8 mouse cellular contexts compared by ENCODE assay signal in the genomic region with DNA sequence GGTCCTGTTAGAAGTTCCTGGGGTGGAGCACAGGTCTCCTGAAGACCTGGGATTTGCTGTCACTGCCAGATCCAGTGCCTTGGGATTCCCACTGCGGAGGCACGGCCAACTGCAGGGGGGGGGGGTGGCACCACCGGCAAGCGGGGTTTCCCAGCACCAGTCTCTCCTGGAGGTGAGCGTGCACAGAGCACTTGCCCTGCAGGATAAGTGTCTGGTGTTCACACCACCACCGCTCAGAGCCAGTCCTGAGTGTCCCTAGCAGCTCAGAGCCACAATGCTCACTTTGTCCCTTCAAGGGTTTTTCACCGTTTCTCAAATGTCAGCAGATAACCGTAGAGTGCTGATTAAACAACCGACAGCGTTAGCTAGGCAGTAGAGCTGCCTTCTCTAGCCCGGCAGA. TPM values are rescaled to one million over a fixed set of nuclear protein-coding genes. Genes with fewer than 3 reads are reported as not detected.
DNase-seq lines count a peak whose midpoint lies in the region; ATAC-seq and TF ChIP-seq lines count a peak whose summit lies in the region.

No protein-coding gene starts in this region.

- no peak overlapping the region for H3K4me2 ChIP-seq in neural tube, embryonic 11.5 days (ENCODE audit: low read depth)
- 0 out of 2 replicates have a peak overlapping the region, but pooled peaks have one; percentile 8 for H3K4me2 ChIP-seq in liver, embryonic 15.5 days
- H3K4me2 ChIP-seq in stomach, postnatal 0 days (replicated peaks; ENCODE audit: low read depth), result peak overlapping the region; percentile 20; the same call in 1 of the 2 replicates

- no peak for TF ChIP-seq CTCF in stomach, postnatal 0 days (IDR thresholded peaks at IDR 0.05; ENCODE audit: low read depth)

- no peaks in the 10 kb centered on the region for H3K36me3 ChIP-seq in neural tube, embryonic 11.5 days (ENCODE audit: control insufficient read depth, insufficient read depth, low read length)
- no peaks in the 10 kb centered on the region for H3K36me3 ChIP-seq in liver, embryonic 15.5 days (replicated peaks)
- no peaks in the 10 kb centered on the region for H3K36me3 ChIP-seq in stomach, postnatal 0 days (ENCODE audit: control insufficient read depth, insufficient read depth, low read length)

- TF ChIP-seq EP300 in stomach, postnatal 0 days (optimal IDR thresholded peaks at IDR 0.05), result no peak

- no peaks in the 10 kb centered on the region for H3K9me3 ChIP-seq in neural tube, embryonic 11.5 days (ENCODE audit: control insufficient read depth, low read length)
- no peaks in the 10 kb centered on the region for H3K9me3 ChIP-seq in liver, embryonic 15.5 days (replicated peaks)
- no peaks in the 10 kb centered on the region for H3K9me3 ChIP-seq in stomach, postnatal 0 days (ENCODE audit: control insufficient read depth, low read length)

- no peaks in the 10 kb centered on the region for H3K27me3 ChIP-seq in neural tube, embryonic 11.5 days (ENCODE audit: control insufficient read depth, insufficient read depth, low read length)
- no peaks in the 10 kb centered on the region for H3K27me3 ChIP-seq in liver, embryonic 15.5 days
- H3K27me3 ChIP-seq in stomach, postnatal 0 days (ENCODE audit: control insufficient read depth, insufficient read depth, low read length), result no peaks in the 10 kb centered on the region

- no peak overlapping the region for H3K27ac ChIP-seq in neural tube, embryonic 11.5 days (ENCODE audit: low read depth, low read length)
- no peak overlapping the region for H3K27ac ChIP-seq in liver, embryonic 15.5 days (replicated peaks)
- H3K27ac ChIP-seq in stomach, postnatal 0 days (replicated peaks), result no peak overlapping the region

- ATAC-seq in neural tube, embryonic 11.5 days (ENCODE audit: insufficient read depth, low FRiP score, low TSS enrichment), result no peak
- no peak for ATAC-seq in liver, embryonic 15.5 days (ENCODE audit: insufficient read depth)
- ATAC-seq in stomach, postnatal 0 days (ENCODE audit: low FRiP score, low TSS enrichment), result peak; percentile 32; the same call in 1 of the 2 replicates

- H3K4me1 ChIP-seq in neural tube, embryonic 11.5 days (ENCODE audit: control insufficient read depth, insufficient read depth, low read length), result no peaks in the 10 kb centered on the region
- peaks cover 10% of the 10 kb centered on the region; the same call in 1 of the 2 replicates for H3K4me1 ChIP-seq in liver, embryonic 15.5 days (replicated peaks)
- H3K4me1 ChIP-seq in stomach, postnatal 0 days (replicated peaks; ENCODE audit: control insufficient read depth, insufficient read depth), result no peaks in the 10 kb centered on the region

- WGBS in neural tube, embryonic 11.5 days, result 31% methylated on average over 11 of the region's 11 CpGs
- 29% methylated on average over 11 of the region's 11 CpGs for WGBS in liver, embryonic 15.5 days (ENCODE audit: insufficient replicate concordance)
- 22% methylated on average over 11 of the region's 11 CpGs for WGBS in stomach, postnatal 0 days

- no peak overlapping the region for H3K9ac ChIP-seq in neural tube, embryonic 11.5 days (ENCODE audit: low read length)
- no peak overlapping the region for H3K9ac ChIP-seq in liver, embryonic 15.5 days
- H3K9ac ChIP-seq in stomach, postnatal 0 days (ENCODE audit: low read length), result no peak overlapping the region

- DNase-seq in cerebellum, postnatal 25 days, result peak; percentile 17 to 18
- DNase-seq in cerebellum, adult 11 months, result no peak
- peak; percentile 21 for DNase-seq in neural tube, embryonic 11.5 days (ENCODE audit: low spot score)
- DNase-seq in neural tube, embryonic 10.5 days (ENCODE audit: extremely low spot score, low spot score), result no peak
- DNase-seq in stomach, postnatal 0 days (ENCODE audit: low spot score), result no peak
- DNase-seq in urinary bladder, postnatal 10 days (ENCODE audit: low spot score), result no peak
- DNase-seq in testis, postnatal 14 days (ENCODE audit: low spot score), result no peak

- no peak overlapping the region for H3K4me3 ChIP-seq in neural tube, embryonic 11.5 days (ENCODE audit: low read depth, low read length)
- H3K4me3 ChIP-seq in liver, embryonic 15.5 days (replicated peaks), result no peak overlapping the region
- H3K4me3 ChIP-seq in stomach, postnatal 0 days (ENCODE audit: low read depth, low read length), result no peak overlapping the region

RNA-seq across cellular contexts. Expression of a gene that starts 22.7 kb away (rescaled TPM):
- 12.4 and 14.9 TPM in 2 replicates for polyA plus RNA-seq in neural tube, embryonic 11.5 days (2014; fragmentation: Nextera tagmentation; extraction: Ambion mirVana)
- 5.2 and 6.1 TPM in 2 replicates for polyA plus RNA-seq in liver, embryonic 15.5 days (2015; fragmentation: Nextera tagmentation; extraction: Ambion mirVana)
- 12.1 and 12.6 TPM in 2 replicates for polyA plus RNA-seq in stomach, postnatal 0 days (2015; fragmentation: Nextera tagmentation; extraction: Ambion mirVana)

RNA-seq across cellular contexts. Expression of a gene that starts 42.4 kb away (rescaled TPM):
- 83.2 and 87.4 TPM in 2 replicates for polyA plus RNA-seq in neural tube, embryonic 11.5 days (2014; fragmentation: Nextera tagmentation; extraction: Ambion mirVana)
- 25.6 and 29.8 TPM in 2 replicates for polyA plus RNA-seq in liver, embryonic 15.5 days (2015; fragmentation: Nextera tagmentation; extraction: Ambion mirVana)
- 37.1 and 39.2 TPM in 2 replicates for polyA plus RNA-seq in stomach, postnatal 0 days (2015; fragmentation: Nextera tagmentation; extraction: Ambion mirVana)

Comparison
In these comparisons a context has a peak if more than half of its experiments do, and no peak if none do; other contexts are left out.
1. DNase-seq: peak in cerebellum, postnatal 25 days (2 of 2) and neural tube, embryonic 11.5 days (single experiment); none in cerebellum, adult 11 months (single experiment), neural tube, embryonic 10.5 days (single experiment), stomach, postnatal 0 days (single experiment), urinary bladder, postnatal 10 days (single experiment) and testis, postnatal 14 days (single experiment).